Mouse (Mus musculus) urinary bladder, adult 2 months (tissue): Measurements from ENCODE around the gene Extl1. TPM values are rescaled to one million over a fixed set of nuclear protein-coding genes. Genes with fewer than 3 reads are reported as not detected.

Experiments used
- DNase-seq: peaks from one replicate; pipeline ENCODE4 v3.0.0; 2022; ENCODE audit warnings: low spot score
- polyA plus RNA-seq: library from polyadenylated mRNA; depleted of rRNA; stranded (reverse); fragments of >200 nt; gene quantifications from 2 replicates; pipeline ENCODE4 v1.2.3, GENCODE M21; 2012; rRNA removed

Extl1 gene
- polyA plus RNA-seq, 1 experiment = 10.9 TPM

- DNase-seq = no peak
Observed at GRCm38 (mm10) chr4:134314081-134314655, 69.5 kb downstream of the Extl1 start.

DNA sequence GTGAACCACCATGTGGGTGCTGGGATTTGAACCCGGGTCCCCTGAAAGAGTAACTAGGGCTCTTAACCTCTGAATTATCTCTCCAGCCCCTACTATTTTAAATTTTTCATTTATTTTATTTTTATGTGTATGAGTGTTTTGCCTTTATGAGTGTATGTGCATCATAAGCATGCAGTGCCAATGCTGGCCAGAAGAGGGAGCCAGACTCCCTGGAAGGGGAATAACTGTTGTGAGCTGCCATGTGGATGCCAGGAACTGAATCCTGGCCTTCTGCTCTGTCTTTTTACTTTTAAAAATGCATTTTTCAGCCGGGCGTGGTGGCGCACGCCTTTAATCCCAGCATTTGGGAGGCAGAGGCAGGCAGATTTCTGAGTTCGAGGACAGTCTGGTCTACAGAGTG lies 70.7 kb downstream of the Extl1 start:
- no peak for DNase-seq

GRCm38 (mm10) chr4:134312341-134312740 lies 71.3 kb downstream of the Extl1 start:
- no peak for DNase-seq

DNA sequence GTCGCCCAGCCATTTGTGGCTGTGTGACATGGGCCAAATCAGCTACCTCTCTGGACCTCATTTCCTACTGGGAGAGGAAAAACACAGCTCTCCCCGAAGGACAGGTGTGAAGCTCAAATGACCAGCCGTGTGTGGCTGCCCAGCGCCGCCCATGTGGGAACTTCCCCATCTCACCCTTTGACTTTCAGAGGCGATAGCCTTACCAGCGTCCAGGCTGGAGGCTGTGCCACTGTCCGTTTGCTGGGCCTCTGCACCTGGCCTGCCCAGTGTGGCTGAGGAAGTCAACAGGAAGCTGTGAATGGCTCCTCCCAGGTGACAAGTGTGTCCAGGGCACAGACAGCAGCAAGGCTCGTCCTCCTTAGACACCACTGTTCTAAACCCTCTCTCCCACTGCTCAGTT lies 71.9 kb downstream of the Extl1 start:
- DNase-seq = no peak

GRCm38 (mm10) chr4:134310656-134311055 lies 73.0 kb downstream of the Extl1 start:
- no peak for DNase-seq

DNA sequence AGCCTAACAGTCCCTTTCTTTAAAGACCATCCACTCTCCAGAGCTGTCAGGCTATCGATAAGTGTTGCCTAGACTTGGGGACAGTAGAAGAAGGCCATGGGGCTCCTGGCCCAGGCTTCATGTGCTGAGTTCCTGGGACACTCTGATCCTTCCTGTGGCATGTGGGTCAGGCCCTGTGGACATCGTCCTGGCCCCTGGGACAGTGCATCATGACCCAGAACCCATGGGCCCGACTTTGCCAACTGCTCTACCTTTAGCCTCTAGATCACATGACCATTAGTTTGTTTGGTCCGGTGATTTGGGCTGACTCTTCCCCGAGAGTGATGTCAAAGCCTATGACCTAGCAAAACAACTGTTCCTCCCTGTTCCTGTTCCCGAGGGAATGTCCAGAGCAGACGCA lies 73.5 kb downstream of the Extl1 start:
- DNase-seq = no peak

DNA sequence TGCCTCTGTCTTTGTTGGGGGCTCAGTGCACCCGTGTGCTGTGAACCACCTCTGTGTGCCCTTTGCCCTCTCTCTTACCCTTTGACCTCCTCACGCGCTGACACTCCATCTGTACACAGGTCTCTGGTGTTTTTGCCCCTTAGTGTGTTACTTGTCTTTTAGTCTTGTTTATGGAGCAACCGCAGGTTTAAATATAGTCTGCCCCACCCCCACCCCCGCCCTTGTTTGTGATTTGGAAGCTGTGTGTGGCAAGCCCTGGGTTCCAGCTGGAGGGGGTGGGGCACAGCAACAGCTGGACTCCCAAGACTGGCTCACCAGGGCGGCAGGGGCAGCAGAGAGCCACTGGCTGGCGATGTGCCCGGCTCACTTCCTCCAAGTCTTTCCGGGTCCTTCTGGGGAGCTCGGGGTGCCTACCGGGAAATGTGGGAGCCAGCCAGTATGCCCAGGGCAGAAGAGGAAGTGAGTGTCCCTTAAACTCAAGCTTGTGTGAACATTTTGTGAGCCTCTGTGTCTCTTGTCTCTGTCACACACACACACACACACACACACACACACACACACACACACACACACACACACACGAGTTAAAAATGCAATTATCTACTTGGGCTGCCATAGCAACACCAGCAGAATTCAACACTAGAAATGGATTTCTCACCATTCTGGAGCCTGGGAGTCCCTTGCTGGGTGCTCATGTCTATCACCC lies 76.1 kb downstream of the Extl1 start:
- DNase-seq = peak; percentile 39

DNA sequence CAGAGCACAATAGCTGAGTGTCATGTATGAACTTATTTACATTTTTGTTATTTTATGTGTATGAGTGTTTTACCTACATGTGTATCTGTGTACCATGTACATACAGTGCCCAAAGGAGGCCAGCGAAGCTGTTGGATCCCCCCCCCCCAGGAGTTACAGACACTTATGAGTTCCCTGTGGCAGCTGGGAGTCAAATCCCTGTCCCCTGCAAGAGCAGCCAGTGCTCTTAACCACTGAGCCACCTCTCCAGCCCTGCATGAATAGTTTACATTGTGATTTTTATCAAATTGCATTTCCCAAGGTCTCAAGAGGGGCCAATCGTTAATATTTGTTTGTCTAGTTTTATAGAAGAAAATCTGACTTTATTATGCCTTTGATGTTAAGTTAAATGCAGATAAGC lies 76.7 kb downstream of the Extl1 start:
- DNase-seq = no peak

Other genes starting within 250 kb of the Extl1 start
- 22.9 and 23.6 TPM in 2 replicates for gene Cep85, start 196.7 kb downstream of the Extl1 start, polyA plus RNA-seq
- gene Gm7534, start 180.8 kb downstream of the Extl1 start, polyA plus RNA-seq = not detected in 2 replicates
- gene Catsper4, start 156.5 kb downstream of the Extl1 start, polyA plus RNA-seq = 0.50 and 1.0 TPM in 2 replicates
- 11.5 and 13.1 TPM in 2 replicates for gene Cnksr1, start 145.5 kb downstream of the Extl1 start, polyA plus RNA-seq
- not detected in 2 replicates for gene E130218I03Rik, start 140.2 kb downstream of the Extl1 start, polyA plus RNA-seq
- gene Zfp593, start 138.3 kb downstream of the Extl1 start, polyA plus RNA-seq = 8.9 and 11.0 TPM in 2 replicates
- not detected in 2 replicates for gene Gm30191, start 136.9 kb downstream of the Extl1 start, polyA plus RNA-seq
- gene Grrp1, start 129.7 kb downstream of the Extl1 start, polyA plus RNA-seq = 13.7 TPM in 2 replicates
- 5.8 and 7.5 TPM in 2 replicates for gene Pdik1l, start 96.0 kb downstream of the Extl1 start, polyA plus RNA-seq
- gene Trim63, start 68.7 kb downstream of the Extl1 start, polyA plus RNA-seq = 0.04 and 0.12 TPM in 2 replicates
- 0.06 and 0.08 TPM in 2 replicates for gene Slc30a2, start 40.7 kb downstream of the Extl1 start, polyA plus RNA-seq
- gene Pafah2, start 12.5 kb upstream of the Extl1 start, polyA plus RNA-seq = 37.9 and 39.9 TPM in 2 replicates
- 67.0 and 104 TPM in 2 replicates for gene Stmn1, start 84.5 kb upstream of the Extl1 start, polyA plus RNA-seq
- gene Paqr7, start 112.8 kb upstream of the Extl1 start, polyA plus RNA-seq = 40.0 and 42.7 TPM in 2 replicates
- gene Aunip, start 127.1 kb upstream of the Extl1 start, polyA plus RNA-seq = 0.44 and 0.72 TPM in 2 replicates
- gene Mtfr1l, start 151.5 kb upstream of the Extl1 start, polyA plus RNA-seq = 153 and 165 TPM in 2 replicates
- 25.8 and 33.1 TPM in 2 replicates for gene Selenon, start 168.3 kb upstream of the Extl1 start, polyA plus RNA-seq